Mouse (Mus musculus): ENCODE measurements around the gene Spaar.
A peak's percentile ranks its signal among the peaks of the same experiment; 100 is the strongest.

The Spaar gene

GRCm38 (mm10) chr4:43729794-43730550, at the start of gene Spaar:
Gene Spaar (plus strand): TSS chr4:43730034.
- DNase-seq (ENCODE audit: low read depth): peak; percentile 14

GRCm38 (mm10) chr4:43690021-43690420, 39.8 kb upstream of the Spaar start:
- no peak for DNase-seq (ENCODE audit: low read depth)

GRCm38 (mm10) chr4:43691026-43691425, 38.8 kb upstream of the Spaar start:
- no peak for DNase-seq (ENCODE audit: low read depth)

GRCm38 (mm10) chr4:43693806-43694241, 36.0 kb upstream of the Spaar start:
- DNase-seq (ENCODE audit: low read depth): no peak

GRCm38 (mm10) chr4:43694439-43695248, 35.2 kb upstream of the Spaar start:
- DNase-seq (ENCODE audit: low read depth): no peak

- no peak for DNase-seq (ENCODE audit: low read depth)
Observed at GRCm38 (mm10) chr4:43695249-43695671, 34.6 kb upstream of the Spaar start.

- DNase-seq (ENCODE audit: low read depth): no peak
Observed at GRCm38 (mm10) chr4:43696561-43696960, 33.3 kb upstream of the Spaar start.

- DNase-seq (ENCODE audit: low read depth): no peak
Observed at GRCm38 (mm10) chr4:43700707-43701106, 29.1 kb upstream of the Spaar start, which contains the start of gene Olfr70. Gene Olfr70 (minus strand): TSS chr4:43700807.

- no peak for DNase-seq (ENCODE audit: low read depth)
Observed at GRCm38 (mm10) chr4:43703439-43703838, 26.4 kb upstream of the Spaar start.

GRCm38 (mm10) chr4:43703851-43704250, 26.0 kb upstream of the Spaar start:
- no peak for DNase-seq (ENCODE audit: low read depth)

GRCm38 (mm10) chr4:43705991-43706390, 23.8 kb upstream of the Spaar start:
- DNase-seq (ENCODE audit: low read depth): no peak

GRCm38 (mm10) chr4:43709869-43710268, 20.0 kb upstream of the Spaar start, which contains the start of gene Olfr71:
Gene Olfr71 (minus strand): TSS chr4:43710255.
- DNase-seq (ENCODE audit: low read depth): no peak

- peak; percentile 47 for DNase-seq (ENCODE audit: low read depth)
Observed at GRCm38 (mm10) chr4:43711821-43712220, 18.0 kb upstream of the Spaar start.

- no peak for DNase-seq (ENCODE audit: low read depth)
Observed at GRCm38 (mm10) chr4:43713652-43714219, 16.1 kb upstream of the Spaar start.

GRCm38 (mm10) chr4:43720491-43721228, 9.2 kb upstream of the Spaar start:
- no peak for DNase-seq (ENCODE audit: low read depth)

- no peak for DNase-seq (ENCODE audit: low read depth)
Observed at GRCm38 (mm10) chr4:43722191-43722590, 7.6 kb upstream of the Spaar start.

GRCm38 (mm10) chr4:43724764-43725163, 5.1 kb upstream of the Spaar start:
- peak; percentile 42 for DNase-seq (ENCODE audit: low read depth)

- no peak for DNase-seq (ENCODE audit: low read depth)
Observed at GRCm38 (mm10) chr4:43726228-43726993, 3.4 kb upstream of the Spaar start.

GRCm38 (mm10) chr4:43726995-43727394, 2.8 kb upstream of the Spaar start, which contains the start of gene Hrct1:
Gene Hrct1 (plus strand): TSS chr4:43727188.
- no peak for DNase-seq (ENCODE audit: low read depth)

GRCm38 (mm10) chr4:43727718-43728575, 1.9 kb upstream of the Spaar start:
- DNase-seq (ENCODE audit: low read depth): no peak

Measured in c-Kit-positive CD71-negative TER-119-negative erythroid progenitor cells, embryonic 14.5 days (primary cell).